Mouse (Mus musculus) liver, embryonic 14.5 days (tissue): ENCODE results near the gene Tmem63b. TPM values are rescaled to one million over a fixed set of nuclear protein-coding genes. Genes with fewer than 3 reads are reported as not detected.

Experiments
- ATAC-seq: fragments of 200-750 bp; cut with Nextera tagmentation; 2 replicates; pipeline ENCODE4 v1.8.0; 2017; ENCODE audit warnings: moderate number of reproducible peaks, mild to moderate bottlenecking, moderate library complexity; ENCODE audit not compliant: insufficient read depth
- DNase-seq, 3 experiments: peaks; one replicate each; pipeline ENCODE4 v3.0.0-alpha.2; 2012 to 2013; ENCODE audit warnings: low read depth in 3 of 3, low spot score in 3 of 3
- H3K27ac ChIP-seq: fragments of 300-500 bp; sonication (generic); 2 replicates; pipeline ENCODE4 v1.5.1; 2014; ENCODE audit warnings: moderate library complexity, mild to moderate bottlenecking, control low read depth, inconsistent platforms
- H3K27me3 ChIP-seq: fragments of 300-500 bp; sonication (generic); 2 replicates; pipeline ENCODE4 v1.6.1; 2014; ENCODE audit warnings: mild to moderate bottlenecking, low read length, moderate library complexity; ENCODE audit not compliant: control insufficient read depth, insufficient read depth
- H3K36me3 ChIP-seq: fragments of 300-500 bp; sonication (generic); replicated peaks from 2 replicates; pipeline ENCODE4 v1.6.1; 2014; ENCODE audit warnings: low read depth; ENCODE audit not compliant: control insufficient read depth, insufficient read depth
- H3K4me1 ChIP-seq, 2 experiments: fragments of 200-500 bp in 1 of 2; fragments of 300-500 bp in 1 of 2; sonication (generic) in 1 of 2; replicated peaks; 2 replicates each; pipeline ENCODE4 v1.6.1; 2012 to 2014; ENCODE audit warnings: antibody characterized with exemption in 1 of 2, inconsistent platforms in 1 of 2, low read length in 1 of 2; ENCODE audit not compliant: control insufficient read depth in 2 of 2, insufficient read depth in 2 of 2
- H3K4me2 ChIP-seq: fragments of 300-500 bp; sonication (generic); 2 replicates; pipeline ENCODE4 v1.6.1; 2014; ENCODE audit warnings: low read depth, mild to moderate bottlenecking, control low read depth, moderate library complexity
- H3K4me3 ChIP-seq, 2 experiments: fragments of 200-500 bp in 1 of 2; fragments of 300-500 bp in 1 of 2; sonication (generic) in 1 of 2; 2 replicates each; pipeline ENCODE4 v1.5.1; 2012 to 2014; ENCODE audit warnings: low read depth in 2 of 2, low read length in 2 of 2, mild to moderate bottlenecking in 2 of 2, control low read depth in 1 of 2, inconsistent platforms in 1 of 2, moderate library complexity in 1 of 2; ENCODE audit not compliant: insufficient read depth in 1 of 2
- H3K9ac ChIP-seq: fragments of 300-500 bp; sonication (generic); replicated peaks from 2 replicates; pipeline ENCODE4 v1.6.1; 2014; ENCODE audit warnings: mild to moderate bottlenecking, control low read depth, moderate library complexity
- H3K9me3 ChIP-seq: fragments of 300-500 bp; sonication (generic); 2 replicates; pipeline ENCODE4 v1.6.1; 2016; ENCODE audit warnings: low read length, mixed read lengths; ENCODE audit not compliant: control insufficient read depth
- CTCF ChIP-seq: IDR thresholded peaks from 2 replicates; pipeline ENCODE4 v1.5.1; 2016; ENCODE audit warnings: antibody characterized with exemption, low read depth, control low read depth
- EP300 ChIP-seq: IDR thresholded peaks from 2 replicates; pipeline ENCODE4 v1.6.1; 2016; ENCODE audit warnings: antibody characterized with exemption, low read depth
- WGBS: fragments of 180-500 bp; shearing (Covaris S2); extraction: QIAGEN DNeasy Blood & Tissue Kit; methylation state at CpG from one replicate; pipeline ENCODE4 v1.1.7; 2014; ENCODE audit not compliant: insufficient replicate concordance; 5-methylcytosine and 5-hydroxymethylcytosine counted together
- polyA plus RNA-seq, 2 experiments: library from polyadenylated mRNA; depleted of rRNA in 1 of 2; stranded (reverse) in 1 of 2; unstranded in 1 of 2; fragments of >200 nt; fragmentation: Nextera tagmentation in 1 of 2; extraction: Ambion mirVana in 1 of 2; gene quantifications; 2 replicates each; pipeline versions ENCODE4 v1.2.1 to v1.2.3; 2012 to 2014

Gene Tmem63b
- polyA plus RNA-seq, 2 experiments = 4.1 to 10.4 TPM

DNA sequence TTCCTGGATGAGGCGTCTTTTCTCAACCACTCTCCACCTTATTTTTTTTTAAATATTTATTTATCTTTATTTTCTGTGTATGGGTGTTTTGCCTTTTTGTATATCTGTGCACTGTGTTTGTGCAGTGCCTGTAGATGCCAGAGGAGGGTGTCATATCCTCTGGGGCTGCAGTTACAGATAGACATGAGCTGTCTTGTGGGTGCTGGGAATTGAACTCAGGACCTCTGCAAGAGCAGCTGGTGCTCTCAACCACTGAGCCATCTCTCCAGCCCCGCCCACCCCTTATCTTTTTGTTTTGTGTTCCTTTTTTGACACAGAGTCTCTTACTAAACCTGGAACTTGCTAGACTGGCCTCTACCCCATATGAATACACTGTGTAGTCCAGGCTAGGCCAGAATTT lies 40.8 kb upstream of the Tmem63b start:
- no peak overlapping the region for H3K4me3 ChIP-seq
- H3K27me3 ChIP-seq = peaks cover 4% of the 10 kb centered on the region; the same call in 1 of the 2 replicates
- H3K9me3 ChIP-seq = no peaks in the 10 kb centered on the region
- 60% methylated on average over 2 of the region's 2 CpGs for WGBS
- no peak overlapping the region for H3K9ac ChIP-seq
- H3K4me2 ChIP-seq = no peak overlapping the region
- ATAC-seq = no peak
- no peak for DNase-seq
- H3K4me1 ChIP-seq = peaks cover 12 to 18% of the 10 kb centered on the region in 2 experiments
- TF ChIP-seq CTCF (no peak), EP300 (no peak)
- H3K36me3 ChIP-seq = no peaks in the 10 kb centered on the region
- no peak overlapping the region for H3K27ac ChIP-seq

- H3K27me3 ChIP-seq = no peaks in the 10 kb centered on the region; the same call in 1 of the 2 replicates
- H3K4me2 ChIP-seq = peak overlapping the region; percentile 47
- ATAC-seq (peak; percentile 82), DNase-seq (no peak)
- H3K4me1 ChIP-seq = peaks cover 12 to 18% of the 10 kb centered on the region in 2 experiments
- H3K9ac ChIP-seq = peak overlapping the region; percentile 62
- H3K4me3 ChIP-seq = no peak overlapping the region
- peak overlapping the region; percentile 73 for H3K27ac ChIP-seq
- 37% methylated on average over 7 of the region's 7 CpGs for WGBS
- no peaks in the 10 kb centered on the region for H3K9me3 ChIP-seq
- no peaks in the 10 kb centered on the region for H3K36me3 ChIP-seq
- no peak for TF ChIP-seq EP300
- no peak for TF ChIP-seq CTCF
These were observed 39.5 kb upstream of the Tmem63b start for GRCm38 (mm10) chr17:45726249-45726648.

DNA sequence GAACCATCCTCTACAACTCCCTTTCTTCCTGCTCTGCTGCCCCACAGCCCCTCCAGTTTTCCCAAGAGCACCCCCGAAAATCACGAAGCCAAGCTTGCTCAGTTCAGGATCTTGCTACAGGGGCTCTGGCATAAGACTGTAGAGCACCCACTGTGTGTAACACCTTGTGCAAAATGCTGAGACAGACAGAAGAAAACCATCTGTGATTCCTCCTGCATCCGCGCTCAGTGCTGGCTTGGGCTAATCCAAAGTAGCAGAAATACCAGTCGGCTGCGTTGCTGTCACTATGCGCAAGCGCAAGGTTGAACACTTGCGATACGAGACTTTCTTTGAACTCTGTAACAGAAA lies 37.8 kb upstream of the Tmem63b start:
- TF ChIP-seq CTCF (no peak), EP300 (no peak)
- H3K4me1 ChIP-seq = peaks cover 12 to 18% of the 10 kb centered on the region in 2 experiments
- H3K9ac ChIP-seq = no peak overlapping the region
- ATAC-seq (no peak), DNase-seq (no peak)
- H3K9me3 ChIP-seq = no peaks in the 10 kb centered on the region
- 85% methylated on average over 10 of the region's 10 CpGs for WGBS
- H3K36me3 ChIP-seq = no peaks in the 10 kb centered on the region
- H3K27me3 ChIP-seq = no peaks in the 10 kb centered on the region; the same call in 1 of the 2 replicates
- no peak overlapping the region for H3K4me3 ChIP-seq
- no peak overlapping the region for H3K27ac ChIP-seq
- H3K4me2 ChIP-seq = peak overlapping the region; percentile 74

GRCm38 (mm10) chr17:45723732-45724573 lies 37.2 kb upstream of the Tmem63b start:
- ATAC-seq (peak; percentile 31; the same call in 1 of the 2 replicates), DNase-seq (peak in 1 of 3 experiments; percentile 53)
- WGBS = 8% methylated on average over 25 of the region's 25 CpGs
- peaks cover 12 to 18% of the 10 kb centered on the region in 2 experiments for H3K4me1 ChIP-seq
- peak overlapping the region; percentile 51 to 69 for H3K4me3 ChIP-seq
- H3K36me3 ChIP-seq = no peaks in the 10 kb centered on the region
- peak overlapping the region; percentile 59 for H3K9ac ChIP-seq
- no peak for TF ChIP-seq EP300
- TF ChIP-seq CTCF = peak; percentile 99
- no peaks in the 10 kb centered on the region; the same call in 1 of the 2 replicates for H3K27me3 ChIP-seq
- H3K27ac ChIP-seq = no peak overlapping the region
- H3K4me2 ChIP-seq = peak overlapping the region; percentile 74
- H3K9me3 ChIP-seq = no peaks in the 10 kb centered on the region

GRCm38 (mm10) chr17:45718323-45718722 lies 31.6 kb upstream of the Tmem63b start:
- TF ChIP-seq EP300 (no peak), CTCF (peak; percentile 87)
- no peaks in the 10 kb centered on the region for H3K4me1 ChIP-seq
- H3K9ac ChIP-seq = no peak overlapping the region
- H3K27me3 ChIP-seq = no peaks in the 10 kb centered on the region; the same call in 1 of the 2 replicates
- DNase-seq (no peak), ATAC-seq (no peak)
- no peak overlapping the region for H3K4me3 ChIP-seq
- no peaks in the 10 kb centered on the region for H3K36me3 ChIP-seq
- H3K27ac ChIP-seq = no peak overlapping the region
- no peaks in the 10 kb centered on the region for H3K9me3 ChIP-seq
- no peak overlapping the region for H3K4me2 ChIP-seq
- WGBS = 4% methylated on average over 10 of the region's 10 CpGs
